Mouse (Mus musculus) layer of hippocampus, adult 9-11 months (tissue): ENCODE results near the gene Dnah12.
"Not testable (repeated sequence)": the region's sequence is repeated elsewhere in the genome, so short reads cannot be mapped to it uniquely, and the experiment has no call there.

Experiments used
- DNase-seq: peaks from one replicate; pipeline ENCODE4 v3.0.0; 2022

Gene Dnah12

GRCm38 (mm10) chr14:26890777-26891176 lies 197.7 kb downstream of the Dnah12 start:
- DNase-seq, result no peak

GRCm38 (mm10) chr14:26894392-26894791 lies 201.3 kb downstream of the Dnah12 start, which contains the start of gene Asb14:
TSS of gene Asb14 (plus strand) at chr14:26894557.
- no peak for DNase-seq

GRCm38 (mm10) chr14:26899490-26899889 lies 206.4 kb downstream of the Dnah12 start:
- no peak for DNase-seq

- no peak for DNase-seq
Observed at GRCm38 (mm10) chr14:26900893-26901292, 207.8 kb downstream of the Dnah12 start.

GRCm38 (mm10) chr14:26907401-26907800 lies 214.3 kb downstream of the Dnah12 start:
- DNase-seq, result no peak

GRCm38 (mm10) chr14:26910461-26910860 lies 217.4 kb downstream of the Dnah12 start:
- DNase-seq, result not testable (repeated sequence)

GRCm38 (mm10) chr14:26911201-26911600 lies 218.1 kb downstream of the Dnah12 start:
- DNase-seq, result no peak

- DNase-seq, result no peak
Observed at GRCm38 (mm10) chr14:26911826-26912225, 218.8 kb downstream of the Dnah12 start.

- DNase-seq, result peak; percentile 44
Observed at GRCm38 (mm10) chr14:26913681-26914268, 220.7 kb downstream of the Dnah12 start.

GRCm38 (mm10) chr14:26919310-26919709 lies 226.2 kb downstream of the Dnah12 start:
- DNase-seq, result no peak

GRCm38 (mm10) chr14:26923702-26924421 lies 230.8 kb downstream of the Dnah12 start:
- DNase-seq, result no peak

GRCm38 (mm10) chr14:26934891-26935290 lies 241.8 kb downstream of the Dnah12 start:
- DNase-seq, result no peak

GRCm38 (mm10) chr14:26935558-26935957 lies 242.5 kb downstream of the Dnah12 start:
- no peak for DNase-seq
